Mouse (Mus musculus) right cerebral cortex, postnatal 25 days (tissue): Measurements from ENCODE around the gene Eya3.
"Not testable (repeated sequence)": the region's sequence is repeated elsewhere in the genome, so short reads cannot be mapped to it uniquely, and the experiment has no call there.

Source experiments
- DNase-seq: peaks from one replicate; pipeline ENCODE4 v3.0.0; 2022

The Eya3 gene

GRCm38 (mm10) chr4:132638461-132639190 is at the start of gene Eya3:
Eya3 (plus strand) TSS chr4:132638987.
- DNase-seq: peak; percentile 92

- no peak for DNase-seq
Observed at GRCm38 (mm10) chr4:132590642-132591041, 48.1 kb upstream of the Eya3 start.

GRCm38 (mm10) chr4:132592958-132593357 is 45.8 kb upstream of the Eya3 start:
- no peak for DNase-seq

GRCm38 (mm10) chr4:132594191-132594590 is 44.6 kb upstream of the Eya3 start:
- DNase-seq: no peak

GRCm38 (mm10) chr4:132598861-132599260 is 39.9 kb upstream of the Eya3 start:
- DNase-seq: no peak

GRCm38 (mm10) chr4:132599764-132600163 is 39.0 kb upstream of the Eya3 start:
- no peak for DNase-seq

GRCm38 (mm10) chr4:132600465-132600864 is 38.3 kb upstream of the Eya3 start:
- DNase-seq: no peak

- not testable (repeated sequence) for DNase-seq
Observed at GRCm38 (mm10) chr4:132601242-132601641, 37.5 kb upstream of the Eya3 start.

GRCm38 (mm10) chr4:132603468-132603867 is 35.3 kb upstream of the Eya3 start:
- DNase-seq: no peak

GRCm38 (mm10) chr4:132605816-132606215 is 33.0 kb upstream of the Eya3 start:
- no peak for DNase-seq

GRCm38 (mm10) chr4:132608147-132608546 is 30.6 kb upstream of the Eya3 start:
- no peak for DNase-seq

- no peak for DNase-seq
Observed at GRCm38 (mm10) chr4:132610301-132610984, 28.3 kb upstream of the Eya3 start.

- DNase-seq: no peak
Observed at GRCm38 (mm10) chr4:132611320-132611719, 27.5 kb upstream of the Eya3 start.

- DNase-seq: peak; percentile 35
Observed at GRCm38 (mm10) chr4:132617873-132618272, 20.9 kb upstream of the Eya3 start.

- no peak for DNase-seq
Observed at GRCm38 (mm10) chr4:132618850-132619375, 19.9 kb upstream of the Eya3 start.

GRCm38 (mm10) chr4:132620134-132620533 is 18.7 kb upstream of the Eya3 start:
- no peak for DNase-seq

GRCm38 (mm10) chr4:132621287-132622068 is 17.3 kb upstream of the Eya3 start:
- DNase-seq: no peak

GRCm38 (mm10) chr4:132624034-132624657 is 14.6 kb upstream of the Eya3 start:
- DNase-seq: no peak

GRCm38 (mm10) chr4:132628830-132629229 is 10.0 kb upstream of the Eya3 start:
- no peak for DNase-seq

GRCm38 (mm10) chr4:132635971-132636370 is 2.8 kb upstream of the Eya3 start:
- no peak for DNase-seq

- no peak for DNase-seq
Observed at GRCm38 (mm10) chr4:132636554-132636953, 2.2 kb upstream of the Eya3 start.

GRCm38 (mm10) chr4:132639191-132639713 is 465 bp downstream of the Eya3 start:
- no peak for DNase-seq

GRCm38 (mm10) chr4:132647439-132647838 is 8.7 kb downstream of the Eya3 start:
- DNase-seq: no peak
